Mouse (Mus musculus): ENCODE measurements around the gene Sugct. TPM values are rescaled to one million over a fixed set of nuclear protein-coding genes. Genes with fewer than 3 reads are reported as not detected.
"Not testable (repeated sequence)": the region's sequence is repeated elsewhere in the genome, so short reads cannot be mapped to it uniquely, and the experiment has no call there.

Gene Sugct
- polyA plus RNA-seq, 1 experiment from 2014 or later = 5.7 TPM

DNA sequence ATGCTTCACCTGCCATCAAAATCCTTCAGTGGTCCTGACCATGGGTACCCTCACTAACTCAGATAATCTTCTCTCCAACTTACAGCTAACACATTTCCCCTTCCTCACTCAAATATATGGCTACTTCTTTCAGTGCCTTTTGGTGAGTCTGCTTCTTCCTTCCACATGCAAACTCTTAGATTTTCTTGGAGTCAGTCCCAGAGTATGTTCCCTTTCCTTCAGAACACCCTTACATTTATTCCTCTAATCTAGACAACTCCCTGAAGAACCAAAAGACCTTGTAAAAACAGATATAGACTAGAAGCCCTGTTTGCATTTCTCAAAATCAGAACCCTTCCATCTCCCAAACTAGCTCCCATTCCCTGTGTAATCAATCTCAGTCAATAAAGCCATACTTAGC lies 862.3 kb downstream of the Sugct start:
- no peak for ATAC-seq (ENCODE audit: borderline replicate concordance, extremely low read depth, low FRiP score, low TSS enrichment)
- H3K4me3 ChIP-seq = no peak overlapping the region
- H3K27me3 ChIP-seq = no peaks in the 10 kb centered on the region
- H3K4me1 ChIP-seq = 0 out of 2 replicates have a peak, but pooled peaks cover 3% of the 10 kb centered on the region
- no peak overlapping the region for H3K4me2 ChIP-seq
- H3K27ac ChIP-seq = no peak overlapping the region
- H3K36me3 ChIP-seq = no peaks in the 10 kb centered on the region
- no peak overlapping the region for H3K9ac ChIP-seq
- H3K9me3 ChIP-seq = no peaks in the 10 kb centered on the region

GRCm38 (mm10) chr13:16831840-16832239 lies 863.5 kb downstream of the Sugct start:
- Histone ChIP-seq H3K27me3 (no peaks in the 10 kb centered on the region), H3K4me1 (0 out of 2 replicates have a peak, but pooled peaks cover 3% of the 10 kb centered on the region), H3K4me2 (no peak overlapping the region), H3K9me3 (no peaks in the 10 kb centered on the region), H3K36me3 (no peaks in the 10 kb centered on the region), H3K4me3 (no peak overlapping the region), H3K27ac (no peak overlapping the region), H3K9ac (no peak overlapping the region)
- WGBS = 54% methylated on average over 8 of the region's 8 CpGs
- no peak for ATAC-seq (ENCODE audit: borderline replicate concordance, extremely low read depth, low FRiP score, low TSS enrichment)

DNA sequence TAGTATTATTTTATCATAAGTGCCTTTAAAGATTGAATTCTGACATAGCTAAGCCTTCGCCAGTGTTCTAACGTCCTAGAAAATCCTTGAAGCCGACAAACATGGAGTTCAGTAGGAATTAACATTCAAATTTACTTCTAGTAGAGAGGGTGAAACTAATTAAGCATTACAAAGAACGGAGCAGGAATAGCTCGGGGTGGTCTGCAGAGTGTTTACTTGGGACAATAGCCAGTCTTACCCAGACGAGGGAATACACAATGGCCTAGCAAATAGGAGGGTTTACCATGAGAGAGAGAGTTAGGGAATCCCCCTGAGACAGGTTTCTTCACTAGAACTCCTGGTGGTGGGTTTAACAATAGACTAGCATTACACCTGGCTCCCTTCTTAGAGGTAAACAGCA lies 865.1 kb downstream of the Sugct start:
- not testable (repeated sequence) for H3K27me3 ChIP-seq; H3K4me3 ChIP-seq; H3K36me3 ChIP-seq; H3K9me3 ChIP-seq; H3K4me1 ChIP-seq; H3K4me2 ChIP-seq; ATAC-seq (ENCODE audit: borderline replicate concordance, extremely low read depth, low FRiP score, low TSS enrichment); H3K9ac ChIP-seq; H3K27ac ChIP-seq
- WGBS = 59% methylated on average over 6 of the region's 6 CpGs

GRCm38 (mm10) chr13:16829589-16829988 lies 865.8 kb downstream of the Sugct start:
- WGBS = 47% methylated on average over 2 of the region's 2 CpGs
- 0 out of 2 replicates have a peak, but pooled peaks cover 3% of the 10 kb centered on the region for H3K4me1 ChIP-seq
- H3K4me2 ChIP-seq = no peak overlapping the region
- no peak overlapping the region for H3K4me3 ChIP-seq
- H3K36me3 ChIP-seq = no peaks in the 10 kb centered on the region
- H3K9ac ChIP-seq = no peak overlapping the region
- no peaks in the 10 kb centered on the region for H3K27me3 ChIP-seq
- ATAC-seq (ENCODE audit: borderline replicate concordance, extremely low read depth, low FRiP score, low TSS enrichment) = no peak
- no peak overlapping the region for H3K27ac ChIP-seq
- no peaks in the 10 kb centered on the region for H3K9me3 ChIP-seq

DNA sequence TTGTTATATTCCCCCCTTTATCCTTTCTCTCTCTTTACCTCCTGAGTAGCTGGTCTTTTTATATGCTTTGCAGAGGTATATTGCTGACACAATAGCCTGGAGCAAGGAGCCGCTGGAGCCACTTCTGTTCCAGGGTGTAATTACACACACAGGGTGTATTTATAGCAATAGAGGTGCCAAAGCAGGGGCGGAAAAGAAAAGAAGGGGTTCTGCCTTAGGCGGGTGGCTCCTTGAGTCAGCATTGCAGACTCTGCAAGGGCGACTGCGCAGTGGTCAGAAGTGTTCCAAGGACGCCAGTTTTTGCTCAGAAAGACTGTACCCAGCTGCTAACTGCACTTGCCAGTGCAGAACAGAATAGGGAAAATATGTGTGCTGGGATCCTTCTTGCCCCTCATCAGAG lies 869.7 kb downstream of the Sugct start:
- no peak for ATAC-seq (ENCODE audit: borderline replicate concordance, extremely low read depth, low FRiP score, low TSS enrichment)

DNA sequence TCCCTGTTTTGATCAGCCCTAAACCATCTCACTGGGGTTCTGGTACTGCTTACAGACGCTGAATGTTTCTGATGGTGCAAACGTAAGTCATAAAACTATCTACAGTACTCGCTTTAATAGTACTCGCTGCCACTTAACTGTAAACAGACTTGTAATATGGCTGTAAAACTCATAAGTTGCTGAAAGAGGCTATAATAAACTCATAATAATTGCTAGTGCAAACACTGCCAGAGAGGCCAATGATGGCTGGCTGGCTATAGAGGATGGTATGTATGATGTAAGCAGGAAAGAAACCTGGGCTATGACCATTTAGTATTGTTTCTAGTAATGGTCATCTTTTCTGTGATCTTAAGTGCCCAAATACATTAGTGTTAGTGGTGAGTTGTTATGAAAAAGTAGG lies 873.6 kb downstream of the Sugct start:
- no peaks in the 10 kb centered on the region for H3K4me1 ChIP-seq
- no peaks in the 10 kb centered on the region for H3K36me3 ChIP-seq
- H3K9ac ChIP-seq = no peak overlapping the region
- WGBS = 83% methylated on average over 4 of the region's 4 CpGs
- no peak overlapping the region for H3K4me2 ChIP-seq
- no peaks in the 10 kb centered on the region for H3K9me3 ChIP-seq
- H3K27ac ChIP-seq = no peak overlapping the region
- no peak overlapping the region for H3K4me3 ChIP-seq
- ATAC-seq (ENCODE audit: borderline replicate concordance, extremely low read depth, low FRiP score, low TSS enrichment) = no peak
- H3K27me3 ChIP-seq = no peaks in the 10 kb centered on the region

More for the DNA sequence above, 869.7 kb downstream of the Sugct start:
- Histone ChIP-seq H3K9me3 (no peaks in the 10 kb centered on the region), H3K4me2 (no peak overlapping the region), H3K27me3 (no peaks in the 10 kb centered on the region), H3K4me3 (no peak overlapping the region), H3K4me1 (0 out of 2 replicates have a peak, but pooled peaks cover 3% of the 10 kb centered on the region), H3K27ac (no peak overlapping the region), H3K9ac (no peak overlapping the region), H3K36me3 (no peaks in the 10 kb centered on the region)
- WGBS = 84% methylated on average over 6 of the region's 6 CpGs

- Histone ChIP-seq H3K4me3 (no peak overlapping the region), H3K27me3 (no peaks in the 10 kb centered on the region), H3K36me3 (no peaks in the 10 kb centered on the region), H3K4me1 (no peaks in the 10 kb centered on the region), H3K27ac (no peak overlapping the region), H3K9ac (no peak overlapping the region), H3K4me2 (no peak overlapping the region), H3K9me3 (no peaks in the 10 kb centered on the region)
- no peak for ATAC-seq (ENCODE audit: borderline replicate concordance, extremely low read depth, low FRiP score, low TSS enrichment)
- 81% methylated on average over 6 of the region's 6 CpGs for WGBS
These were observed 877.9 kb downstream of the Sugct start for GRCm38 (mm10) chr13:16817471-16817870.

GRCm38 (mm10) chr13:16816747-16817146 lies 878.6 kb downstream of the Sugct start:
- no peak for ATAC-seq (ENCODE audit: borderline replicate concordance, extremely low read depth, low FRiP score, low TSS enrichment)
- no peak overlapping the region for H3K9ac ChIP-seq
- 62% methylated on average over 5 of the region's 5 CpGs for WGBS

DNA sequence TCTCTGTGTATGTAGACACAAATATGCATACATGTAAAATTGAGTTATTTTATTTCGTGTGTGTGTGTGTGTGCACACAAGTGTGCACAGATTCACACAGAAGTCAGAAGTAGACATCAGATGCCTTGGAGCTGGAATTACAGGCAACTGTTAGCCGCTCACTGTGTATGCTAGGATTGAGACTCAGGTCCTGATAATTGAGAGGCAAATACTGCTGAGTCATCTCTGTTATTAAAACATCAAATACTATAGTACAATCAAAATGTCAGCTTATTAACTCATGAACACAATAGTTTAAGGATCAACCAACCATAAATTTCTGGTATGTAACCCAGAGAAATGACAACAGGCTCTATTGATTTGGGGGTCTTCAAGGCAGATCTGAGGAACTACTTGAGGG lies 883.1 kb downstream of the Sugct start:
- no peak for ATAC-seq (ENCODE audit: borderline replicate concordance, extremely low read depth, low FRiP score, low TSS enrichment)
- Histone ChIP-seq H3K36me3 (no peaks in the 10 kb centered on the region), H3K4me3 (no peak overlapping the region), H3K27me3 (no peaks in the 10 kb centered on the region), H3K4me2 (no peak overlapping the region), H3K9ac (no peak overlapping the region), H3K27ac (no peak overlapping the region), H3K9me3 (no peaks in the 10 kb centered on the region), H3K4me1 (no peaks in the 10 kb centered on the region)
- WGBS = 90% methylated on average over 2 of the region's 2 CpGs

More at GRCm38 (mm10) chr13:16816747-16817146, 878.6 kb downstream of the Sugct start:
- Histone ChIP-seq H3K4me1 (no peaks in the 10 kb centered on the region), H3K4me3 (no peak overlapping the region), H3K36me3 (no peaks in the 10 kb centered on the region), H3K4me2 (no peak overlapping the region), H3K27me3 (no peaks in the 10 kb centered on the region), H3K27ac (no peak overlapping the region), H3K9me3 (no peaks in the 10 kb centered on the region)

Other genes with a start within 250 kb of the Sugct start
- 45.1 and 48.9 TPM in 2 replicates for gene Mplkip, start 361 bp downstream of the Sugct start, polyA plus RNA-seq (2015; fragmentation: Nextera tagmentation; extraction: Ambion mirVana)
- gene Cdk13, start 109.5 kb upstream of the Sugct start, polyA plus RNA-seq (2015; fragmentation: Nextera tagmentation; extraction: Ambion mirVana) = 15.6 and 17.1 TPM in 2 replicates
- gene Rala, start 248.7 kb upstream of the Sugct start, polyA plus RNA-seq (2015; fragmentation: Nextera tagmentation; extraction: Ambion mirVana) = 110 and 119 TPM in 2 replicates

Data from lung, embryonic 15.5 days (tissue).